ENCODE assay signal across 21 mouse cellular contexts in the genomic region with DNA sequence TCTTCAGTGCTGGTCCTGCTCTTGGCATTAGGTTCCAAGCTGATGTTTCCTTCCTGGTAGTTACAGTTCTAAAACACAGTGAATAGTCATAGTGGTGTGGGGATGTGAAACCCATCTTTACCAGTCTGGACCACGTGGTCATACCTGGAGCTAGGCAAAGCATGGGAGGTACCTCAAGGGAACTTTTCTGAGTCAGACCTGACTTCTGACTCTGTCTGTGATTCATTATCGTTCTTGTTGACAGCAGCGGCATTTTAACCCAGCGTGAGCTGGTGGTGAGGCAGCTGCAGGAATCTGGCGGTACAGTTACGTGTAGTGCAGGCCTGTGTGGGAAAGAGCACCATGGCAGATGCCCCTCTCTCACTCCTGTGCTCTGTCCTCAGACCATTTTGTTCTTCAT. TPM values are rescaled to one million over a fixed set of nuclear protein-coding genes. Genes with fewer than 3 reads are reported as not detected.
"Had no signal": no experiment of that assay in that cellular context is flagged by ENCODE, and none has a peak within 500 bp of the region (broad histone marks: within the 10 kb centered on the region; RNA-seq: fewer than 3 reads in every experiment).

No protein-coding gene starts in this region.

- H3K4me1 ChIP-seq: neural tube, embryonic 13.5 days; neural tube, embryonic 15.5 days; stomach, embryonic 15.5 days had no signal

- H3K9ac ChIP-seq: neural tube, embryonic 13.5 days; neural tube, embryonic 15.5 days; stomach, embryonic 15.5 days had no signal

- H3K9me3 ChIP-seq: neural tube, embryonic 13.5 days; neural tube, embryonic 15.5 days; stomach, embryonic 15.5 days had no signal

- H3K4me2 ChIP-seq: neural tube, embryonic 13.5 days; neural tube, embryonic 15.5 days; stomach, embryonic 15.5 days had no signal

- H3K27ac ChIP-seq: neural tube, embryonic 13.5 days; neural tube, embryonic 15.5 days; stomach, embryonic 15.5 days; stomach, postnatal 0 days had no signal

- H3K4me3 ChIP-seq: neural tube, embryonic 13.5 days; neural tube, embryonic 15.5 days; stomach, embryonic 15.5 days had no signal

- DNase-seq: retina, postnatal 1 day; right cerebral cortex, adult 18-20 months; right cerebral cortex, postnatal 14 days; right cerebral cortex, postnatal 25 days; right cerebral cortex, postnatal 4 days; spleen, adult 18-20 months; thymus, adult 18-20 months; thymus, adult 2 months; thymus, postnatal 14 days; thymus, postnatal 25 days; thymus, postnatal 36 days; thymus, postnatal 4 days had no signal

- H3K27me3 ChIP-seq: neural tube, embryonic 13.5 days; neural tube, embryonic 15.5 days; stomach, embryonic 15.5 days had no signal

RNA-seq across cellular contexts. Expression of a gene that starts 22.9 kb away (rescaled TPM):
- total RNA-seq: neutrophil, adult 5-6 weeks had no signal
- polyA plus RNA-seq: small intestine, adult 2 months; spleen, adult 2 months; thymus, adult 2 months had no signal

RNA-seq across cellular contexts. Expression of a gene that starts 37.1 kb away (rescaled TPM):
- total RNA-seq: neutrophil, adult 5-6 weeks had no signal
- polyA plus RNA-seq: small intestine, adult 2 months; testis, adult 2 months; thymus, adult 2 months; urinary bladder, adult 2 months had no signal
